Mouse (Mus musculus): ENCODE results near the gene Olfr323. TPM values are rescaled to one million over a fixed set of nuclear protein-coding genes. Genes with fewer than 3 reads are reported as not detected.
A peak's percentile ranks its signal among the peaks of the same experiment; 100 is the strongest.

Olfr323 gene
- polyA plus RNA-seq, 1 experiment from 2014 or later, result 0.17 TPM

GRCm38 (mm10) chr11:58607030-58607429, 23.3 kb downstream of the Olfr323 start:
- WGBS, result 76% methylated on average over 6 of the region's 6 CpGs
- no peak for ATAC-seq (ENCODE audit: insufficient read depth, low FRiP score)
- Histone ChIP-seq H3K9ac (ENCODE audit: low read length) (no peak overlapping the region), H3K27ac (ENCODE audit: low read length) (no peak overlapping the region), H3K27me3 (ENCODE audit: control insufficient read depth, insufficient read depth, low read length) (no peaks in the 10 kb centered on the region), H3K36me3 (ENCODE audit: control insufficient read depth, insufficient read depth, low read length) (no peaks in the 10 kb centered on the region), H3K4me2 (ENCODE audit: low read depth, low read length) (no peak overlapping the region), H3K4me1 (ENCODE audit: control insufficient read depth, insufficient read depth, low read length) (no peaks in the 10 kb centered on the region), H3K4me3 (replicated peaks; ENCODE audit: low read length) (no peak overlapping the region), H3K9me3 (replicated peaks; ENCODE audit: control insufficient read depth, low read length) (no peaks in the 10 kb centered on the region)

GRCm38 (mm10) chr11:58606177-58606919, 24.0 kb downstream of the Olfr323 start:
- H3K9me3 ChIP-seq (replicated peaks; ENCODE audit: control insufficient read depth, low read length), result no peaks in the 10 kb centered on the region
- H3K4me3 ChIP-seq (replicated peaks; ENCODE audit: low read length), result no peak overlapping the region
- no peaks in the 10 kb centered on the region for H3K27me3 ChIP-seq (ENCODE audit: control insufficient read depth, insufficient read depth, low read length)
- 75% methylated on average over 12 of the region's 12 CpGs for WGBS
- H3K4me1 ChIP-seq (ENCODE audit: control insufficient read depth, insufficient read depth, low read length), result no peaks in the 10 kb centered on the region
- no peak overlapping the region for H3K4me2 ChIP-seq (ENCODE audit: low read depth, low read length)
- peak; percentile 72; the same call in 1 of the 2 replicates for ATAC-seq (ENCODE audit: insufficient read depth, low FRiP score)
- H3K27ac ChIP-seq (ENCODE audit: low read length), result no peak overlapping the region
- no peaks in the 10 kb centered on the region for H3K36me3 ChIP-seq (ENCODE audit: control insufficient read depth, insufficient read depth, low read length)
- no peak overlapping the region for H3K9ac ChIP-seq (ENCODE audit: low read length)

DNA sequence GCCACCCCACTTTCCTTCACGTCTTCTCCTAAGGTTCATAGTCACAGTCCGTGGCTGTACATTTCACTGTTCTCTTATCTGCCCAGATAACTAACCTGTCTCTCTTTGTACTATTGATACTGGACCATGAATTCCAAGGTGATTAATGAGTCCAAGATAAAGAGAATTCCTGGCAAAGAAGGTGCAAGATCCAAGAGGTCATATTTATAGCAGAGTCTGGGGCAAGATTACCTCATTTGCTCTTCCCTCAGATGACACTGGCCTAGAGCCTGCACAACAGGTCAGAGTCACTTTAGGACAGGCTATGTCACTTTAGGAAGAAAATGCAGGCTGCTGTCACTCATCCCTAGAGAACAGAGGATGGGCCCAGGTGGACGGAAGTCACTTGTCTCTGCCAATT, 25.1 kb downstream of the Olfr323 start:
- no peak; the same call in 1 of the 2 replicates for ATAC-seq (ENCODE audit: insufficient read depth, low FRiP score)
- 51% methylated on average over 3 of the region's 3 CpGs for WGBS
- Histone ChIP-seq H3K27ac (ENCODE audit: low read length) (peak overlapping the region; percentile 51; the same call in 1 of the 2 replicates), H3K4me1 (ENCODE audit: control insufficient read depth, insufficient read depth, low read length) (no peaks in the 10 kb centered on the region), H3K9me3 (replicated peaks; ENCODE audit: control insufficient read depth, low read length) (no peaks in the 10 kb centered on the region), H3K36me3 (ENCODE audit: control insufficient read depth, insufficient read depth, low read length) (no peaks in the 10 kb centered on the region), H3K4me3 (replicated peaks; ENCODE audit: low read length) (no peak overlapping the region), H3K27me3 (ENCODE audit: control insufficient read depth, insufficient read depth, low read length) (no peaks in the 10 kb centered on the region), H3K4me2 (ENCODE audit: low read depth, low read length) (no peak overlapping the region), H3K9ac (ENCODE audit: low read length) (no peak overlapping the region)

DNA sequence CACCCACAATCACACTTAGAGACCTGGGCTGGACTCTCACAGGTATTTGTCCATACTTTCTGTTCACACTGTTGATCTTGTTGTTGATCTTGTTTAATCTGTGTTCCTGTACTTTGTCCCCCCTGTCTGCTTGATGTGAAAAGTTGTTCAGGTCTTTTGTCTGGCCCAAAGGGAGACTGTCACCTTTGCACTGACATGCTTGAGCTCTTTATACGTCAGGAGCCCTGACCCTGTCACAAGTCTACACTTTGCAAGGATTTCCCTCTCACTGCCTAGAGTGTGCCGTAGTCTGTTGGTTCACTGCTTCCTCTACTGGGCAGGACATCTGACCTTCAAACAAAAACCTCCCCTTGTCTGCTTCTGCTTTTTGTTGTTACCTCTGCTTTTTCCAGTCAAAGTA, 25.6 kb downstream of the Olfr323 start:
- Histone ChIP-seq H3K9ac (ENCODE audit: low read length) (no peak overlapping the region), H3K27me3 (ENCODE audit: control insufficient read depth, insufficient read depth, low read length) (no peaks in the 10 kb centered on the region), H3K4me1 (ENCODE audit: control insufficient read depth, insufficient read depth, low read length) (no peaks in the 10 kb centered on the region), H3K27ac (ENCODE audit: low read length) (peak overlapping the region; percentile 51; the same call in 1 of the 2 replicates), H3K4me3 (replicated peaks; ENCODE audit: low read length) (no peak overlapping the region), H3K9me3 (replicated peaks; ENCODE audit: control insufficient read depth, low read length) (no peaks in the 10 kb centered on the region), H3K4me2 (ENCODE audit: low read depth, low read length) (no peak overlapping the region), H3K36me3 (ENCODE audit: control insufficient read depth, insufficient read depth, low read length) (no peaks in the 10 kb centered on the region)
- no peak for ATAC-seq (ENCODE audit: insufficient read depth, low FRiP score)
- 44% methylated on average over 2 of the region's 2 CpGs for WGBS

DNA sequence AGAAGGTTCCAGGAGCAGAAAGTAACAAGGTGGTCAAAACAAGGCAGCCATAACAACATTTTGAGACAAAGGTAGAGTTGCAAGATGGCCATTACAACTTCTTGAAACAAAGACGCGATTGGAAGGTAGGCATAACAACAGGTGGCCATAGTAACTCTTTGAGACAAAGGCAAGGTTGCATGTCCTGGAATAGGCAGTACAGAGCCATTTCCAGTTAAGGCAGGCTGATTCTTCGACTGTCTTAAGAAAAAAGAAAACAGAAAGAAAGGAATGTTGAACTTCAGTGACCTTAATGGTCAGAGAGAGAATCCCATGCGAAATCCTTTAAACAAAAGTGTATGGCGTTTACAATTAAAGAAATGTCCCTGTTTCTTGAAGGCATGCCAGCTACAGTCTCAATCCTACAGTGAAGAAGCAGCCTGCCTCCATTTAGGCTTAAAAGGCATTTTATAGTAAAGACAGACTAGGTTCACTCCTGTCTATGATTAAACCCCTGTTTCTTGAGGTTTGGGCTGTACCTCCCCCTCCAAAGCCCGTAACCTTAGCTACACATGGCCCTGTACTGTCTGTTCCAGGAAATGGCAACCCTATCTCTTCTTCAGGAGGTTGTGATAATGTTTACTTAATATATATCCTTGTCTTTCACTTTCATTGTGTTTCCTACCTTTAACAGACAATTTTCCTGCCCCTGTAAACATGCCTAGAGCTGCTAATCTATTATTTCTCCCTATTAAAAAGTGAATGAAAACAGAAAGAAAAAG, 27.3 kb downstream of the Olfr323 start:
- H3K27me3 ChIP-seq (ENCODE audit: control insufficient read depth, insufficient read depth, low read length), result no peaks in the 10 kb centered on the region
- no peaks in the 10 kb centered on the region for H3K36me3 ChIP-seq (ENCODE audit: control insufficient read depth, insufficient read depth, low read length)
- H3K4me1 ChIP-seq (ENCODE audit: control insufficient read depth, insufficient read depth, low read length), result no peaks in the 10 kb centered on the region
- H3K4me3 ChIP-seq (replicated peaks; ENCODE audit: low read length), result no peak overlapping the region
- H3K4me2 ChIP-seq (ENCODE audit: low read depth, low read length), result no peak overlapping the region
- no peaks in the 10 kb centered on the region for H3K9me3 ChIP-seq (replicated peaks; ENCODE audit: control insufficient read depth, low read length)
- no peak overlapping the region for H3K9ac ChIP-seq (ENCODE audit: low read length)
- 63% methylated on average over 6 of the region's 6 CpGs for WGBS
- H3K27ac ChIP-seq (ENCODE audit: low read length), result no peak overlapping the region
- ATAC-seq (ENCODE audit: insufficient read depth, low FRiP score), result no peak

GRCm38 (mm10) chr11:58602062-58602461, 28.2 kb downstream of the Olfr323 start:
- Histone ChIP-seq H3K9me3 (replicated peaks; ENCODE audit: control insufficient read depth, low read length) (no peaks in the 10 kb centered on the region), H3K9ac (ENCODE audit: low read length) (no peak overlapping the region; the same call in 1 of the 2 replicates), H3K4me3 (replicated peaks; ENCODE audit: low read length) (no peak overlapping the region), H3K27me3 (ENCODE audit: control insufficient read depth, insufficient read depth, low read length) (no peaks in the 10 kb centered on the region), H3K4me1 (ENCODE audit: control insufficient read depth, insufficient read depth, low read length) (no peaks in the 10 kb centered on the region), H3K36me3 (ENCODE audit: control insufficient read depth, insufficient read depth, low read length) (no peaks in the 10 kb centered on the region), H3K27ac (ENCODE audit: low read length) (no peak overlapping the region), H3K4me2 (ENCODE audit: low read depth, low read length) (no peak overlapping the region)
- no peak for ATAC-seq (ENCODE audit: insufficient read depth, low FRiP score)

DNA sequence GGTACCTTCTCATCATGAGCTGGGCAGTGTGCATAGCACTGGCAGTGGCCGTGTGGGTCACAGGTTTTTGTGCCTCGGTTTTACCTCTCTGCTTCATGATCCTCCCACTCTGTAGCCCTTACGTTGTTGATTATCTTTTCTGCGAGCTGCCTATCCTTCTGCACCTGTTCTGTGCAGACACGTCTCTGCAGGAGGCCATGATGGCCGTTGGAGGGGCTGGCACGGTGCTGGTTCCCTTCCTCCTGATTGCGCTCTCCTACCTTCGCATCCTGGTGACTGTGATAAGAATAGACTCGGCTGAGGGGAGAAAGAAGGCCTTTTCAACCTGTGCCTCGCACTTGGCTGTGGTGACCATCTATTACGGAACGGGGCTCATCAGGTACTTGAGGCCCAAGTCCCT, 32.5 kb downstream of the Olfr323 start:
- Histone ChIP-seq H3K27me3 (ENCODE audit: control insufficient read depth, insufficient read depth, low read length) (no peaks in the 10 kb centered on the region), H3K4me3 (replicated peaks; ENCODE audit: low read length) (no peak overlapping the region), H3K9ac (ENCODE audit: low read length) (no peak overlapping the region), H3K36me3 (ENCODE audit: control insufficient read depth, insufficient read depth, low read length) (no peaks in the 10 kb centered on the region), H3K27ac (ENCODE audit: low read length) (no peak overlapping the region), H3K4me2 (ENCODE audit: low read depth, low read length) (no peak overlapping the region), H3K9me3 (replicated peaks; ENCODE audit: control insufficient read depth, low read length) (no peaks in the 10 kb centered on the region), H3K4me1 (ENCODE audit: control insufficient read depth, insufficient read depth, low read length) (no peaks in the 10 kb centered on the region)
- 79% methylated on average over 13 of the region's 13 CpGs for WGBS
- ATAC-seq (ENCODE audit: insufficient read depth, low FRiP score), result no peak

GRCm38 (mm10) chr11:58594814-58595213, 35.5 kb downstream of the Olfr323 start, which contains the start of gene Olfr324:
Gene Olfr324 (plus strand): TSS chr11:58595114.
- no peak for ATAC-seq (ENCODE audit: insufficient read depth, low FRiP score)
- Histone ChIP-seq H3K36me3 (ENCODE audit: control insufficient read depth, insufficient read depth, low read length) (no peaks in the 10 kb centered on the region), H3K4me3 (replicated peaks; ENCODE audit: low read length) (no peak within 1 kb of the TSS), H3K9me3 (replicated peaks; ENCODE audit: control insufficient read depth, low read length) (no peaks in the 10 kb centered on the region), H3K4me1 (ENCODE audit: control insufficient read depth, insufficient read depth, low read length) (no peaks in the 10 kb centered on the region), H3K9ac (ENCODE audit: low read length) (no peak within 1 kb of the TSS), H3K4me2 (ENCODE audit: low read depth, low read length) (no peak within 1 kb of the TSS), H3K27ac (ENCODE audit: low read length) (no peak within 1 kb of the TSS), H3K27me3 (ENCODE audit: control insufficient read depth, insufficient read depth, low read length) (no peaks in the 10 kb centered on the region)
- 76% methylated on average over 6 of the region's 6 CpGs for WGBS

DNA sequence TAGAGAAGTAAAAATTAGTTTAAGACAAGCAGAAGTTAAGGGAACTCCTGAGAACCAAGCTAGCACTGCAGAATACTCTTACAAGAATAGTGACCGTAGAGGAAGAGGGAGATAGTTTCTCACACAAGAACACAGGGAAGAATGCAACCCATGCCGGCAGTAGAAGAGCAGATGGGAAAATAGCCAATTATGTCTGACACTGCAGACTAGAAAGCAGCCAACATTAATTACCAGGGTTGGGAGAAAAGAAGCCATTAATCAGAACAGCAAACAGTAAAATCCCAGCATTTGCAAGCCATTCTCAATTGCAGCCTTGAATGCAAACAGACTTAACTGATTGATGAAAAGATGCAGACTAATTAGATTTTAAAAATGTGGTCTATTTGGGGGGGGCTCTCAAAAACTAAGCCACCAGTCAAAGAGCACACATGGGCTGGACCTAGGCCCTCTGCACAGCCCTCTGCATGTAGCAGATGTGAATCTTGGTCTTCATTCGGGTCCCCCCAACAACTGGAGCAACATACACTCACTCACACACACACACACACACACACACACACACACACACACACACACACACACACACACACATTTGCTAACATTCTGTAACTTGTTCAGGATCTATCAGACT, 41.6 kb downstream of the Olfr323 start:
- Histone ChIP-seq H3K9ac (ENCODE audit: low read length) (no peak overlapping the region), H3K4me3 (replicated peaks; ENCODE audit: low read length) (no peak overlapping the region), H3K4me2 (ENCODE audit: low read depth, low read length) (no peak overlapping the region), H3K4me1 (ENCODE audit: control insufficient read depth, insufficient read depth, low read length) (no peaks in the 10 kb centered on the region), H3K9me3 (replicated peaks; ENCODE audit: control insufficient read depth, low read length) (no peaks in the 10 kb centered on the region), H3K36me3 (ENCODE audit: control insufficient read depth, insufficient read depth, low read length) (no peaks in the 10 kb centered on the region), H3K27me3 (ENCODE audit: control insufficient read depth, insufficient read depth, low read length) (no peaks in the 10 kb centered on the region), H3K27ac (ENCODE audit: low read length) (no peak overlapping the region)
- 45% methylated on average over 3 of the region's 3 CpGs for WGBS
- no peak for ATAC-seq (ENCODE audit: insufficient read depth, low FRiP score)
